Mouse (Mus musculus): ENCODE results near the gene Rb1.

The Rb1 gene

DNA sequence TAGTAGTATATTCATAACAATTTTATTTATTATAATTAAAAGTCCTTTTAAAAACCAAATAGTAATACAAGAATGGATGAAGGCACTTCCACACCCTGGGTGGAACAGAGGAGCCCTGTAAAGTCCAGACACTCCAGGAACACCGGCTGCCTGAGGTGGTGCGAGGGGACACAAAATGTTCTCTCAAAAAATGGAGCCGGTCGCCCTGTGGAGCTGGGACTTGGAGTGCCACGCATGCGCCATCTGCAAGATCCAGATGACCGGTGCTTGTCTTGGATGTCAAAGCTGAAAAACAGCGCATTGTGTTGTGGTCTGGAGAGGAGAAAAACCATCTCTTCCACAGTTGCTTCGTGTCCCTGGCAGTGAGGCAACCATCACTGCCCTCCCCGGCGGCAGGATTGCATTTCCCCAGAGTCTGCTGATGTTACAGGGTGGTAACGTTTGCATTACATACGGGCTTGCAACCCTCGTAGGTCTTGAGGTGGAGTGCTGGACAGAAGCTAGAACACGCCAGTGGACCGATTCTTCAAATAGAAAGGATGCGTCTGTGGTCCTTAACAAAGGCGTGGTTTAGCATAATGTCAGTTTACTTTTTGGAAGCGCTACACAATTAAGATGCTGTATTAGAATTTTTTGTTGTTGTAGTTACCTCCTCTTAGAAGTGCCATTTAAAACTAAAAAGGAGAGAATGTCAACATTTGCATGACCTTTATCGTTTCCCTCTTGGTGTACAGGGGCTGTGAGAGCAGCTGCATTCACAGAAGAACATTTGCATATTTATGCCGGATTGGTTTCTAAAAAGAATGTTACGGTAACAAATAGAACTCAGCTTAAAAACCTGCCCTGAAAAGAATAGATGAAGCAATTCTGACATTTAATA is 9.5 kb upstream of the Rb1 start:
- no peak for DNase-seq

DNA sequence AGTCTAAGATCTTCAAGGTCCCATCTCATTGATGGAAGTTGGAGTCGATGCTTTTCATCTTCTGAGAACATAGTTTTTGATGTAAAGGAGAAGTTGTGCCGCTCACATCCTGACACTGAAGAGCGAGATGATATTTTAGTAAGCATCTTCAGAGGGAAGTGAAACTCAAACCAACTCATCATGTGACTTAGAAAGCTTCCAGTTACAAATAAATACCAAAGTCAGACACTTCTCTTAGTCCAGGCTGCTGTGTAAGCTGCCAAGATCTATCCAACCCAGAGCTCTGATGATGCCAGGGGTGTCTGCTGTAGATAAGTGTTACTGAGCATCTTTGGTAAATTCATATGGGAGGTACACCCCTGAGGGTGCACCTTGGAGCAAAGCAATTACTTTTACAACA is 8.3 kb upstream of the Rb1 start:
- no peak for DNase-seq

DNA sequence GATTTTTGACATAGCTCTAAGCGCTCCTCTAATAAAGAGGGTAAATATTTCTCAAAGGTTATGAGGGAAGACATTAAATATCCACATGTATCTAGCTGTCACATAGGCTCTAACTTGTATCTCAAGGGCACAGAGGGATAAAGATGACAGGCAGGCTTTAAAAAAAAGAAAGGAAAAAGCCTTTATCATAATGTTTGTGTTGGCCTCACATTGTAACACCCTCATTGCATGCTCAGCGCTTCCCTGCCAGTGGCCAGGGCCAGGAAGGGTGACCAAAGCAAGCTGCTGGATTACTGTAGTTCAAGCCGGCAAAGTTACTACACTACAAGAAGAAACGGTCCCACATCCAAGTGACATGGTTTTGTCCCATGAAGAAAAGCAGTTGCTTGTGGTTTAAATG is 5.8 kb upstream of the Rb1 start:
- no peak for DNase-seq

DNA sequence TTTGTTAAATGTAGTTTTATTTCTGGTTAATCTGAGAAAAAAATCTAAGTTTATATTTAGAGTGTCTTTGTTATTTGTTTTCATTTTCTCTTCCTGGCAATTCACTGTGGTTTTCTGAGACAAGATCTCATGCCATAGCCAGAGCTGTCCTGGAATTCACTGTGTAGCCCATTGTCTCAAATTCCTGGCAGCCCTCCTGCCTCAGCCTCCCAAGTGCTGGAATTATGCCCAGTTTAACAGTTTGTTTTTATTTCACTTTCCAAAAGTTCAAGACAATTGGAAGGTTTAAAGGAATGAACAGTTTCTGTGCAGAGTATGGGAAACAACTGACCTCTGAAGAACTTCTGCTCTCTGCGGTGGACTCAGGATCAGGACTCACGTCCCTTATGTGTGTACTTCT is 4.2 kb upstream of the Rb1 start:
- DNase-seq = no peak

DNA sequence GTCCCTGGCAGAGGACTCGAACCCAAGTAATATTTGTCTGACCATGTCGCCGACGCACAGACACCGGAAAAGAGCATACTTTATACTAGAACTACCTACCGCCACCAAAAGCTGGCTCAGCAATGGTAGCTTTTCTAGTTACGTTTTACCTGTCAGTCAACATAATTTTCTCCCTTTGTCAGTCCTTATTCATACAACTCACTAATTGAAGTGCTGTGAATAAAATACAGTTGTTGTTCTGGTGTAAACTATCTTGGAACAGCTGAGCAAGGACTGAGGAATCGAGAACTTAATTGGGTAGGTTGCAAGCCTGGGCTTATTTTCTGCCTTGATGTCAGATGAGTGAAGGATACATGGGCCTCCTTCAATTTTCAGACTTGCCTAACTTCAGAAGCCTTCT is 889 bp upstream of the Rb1 start:
- DNase-seq = no peak

DNA sequence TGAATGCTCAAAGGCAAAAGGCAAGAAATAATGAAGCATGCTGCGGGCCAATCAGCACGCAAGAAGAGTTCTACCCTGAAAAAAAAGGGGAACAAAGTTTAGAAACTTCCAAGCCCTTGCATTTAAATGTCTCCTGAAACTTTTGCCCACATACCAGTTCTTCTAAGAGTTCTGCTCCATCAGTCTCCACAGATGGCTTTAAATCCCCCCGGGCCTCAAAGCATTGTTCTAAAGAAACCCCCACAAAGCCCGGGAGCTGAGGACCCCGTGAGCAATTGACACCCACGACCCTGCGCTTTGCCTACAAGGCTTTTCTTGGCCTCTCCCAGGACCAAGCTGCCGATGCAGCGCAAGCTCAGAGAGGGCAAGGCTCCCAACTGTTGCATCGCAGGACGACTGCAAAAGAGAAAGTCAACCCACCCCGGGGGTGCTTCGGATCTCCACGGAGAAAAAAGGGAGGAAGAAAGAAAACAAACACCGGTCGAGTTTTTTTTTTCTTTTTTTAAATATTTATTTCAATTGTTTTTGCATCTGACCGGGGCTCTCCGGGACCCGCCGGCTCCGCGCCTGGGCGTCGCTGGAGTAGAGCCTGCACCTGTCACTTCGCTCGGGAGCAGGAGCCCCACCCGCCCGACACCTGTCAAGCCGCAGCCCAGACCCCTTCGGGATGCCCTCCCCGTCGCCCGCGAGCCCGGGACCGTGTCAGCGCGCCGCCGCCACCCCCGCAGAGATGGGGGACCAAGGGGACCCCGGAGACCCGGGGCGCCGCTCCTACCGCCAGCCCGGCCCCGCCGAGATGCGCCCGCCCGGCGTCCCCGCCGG is 777 bp downstream of the Rb1 start:
- DNase-seq = peak; percentile 61 to 65

DNA sequence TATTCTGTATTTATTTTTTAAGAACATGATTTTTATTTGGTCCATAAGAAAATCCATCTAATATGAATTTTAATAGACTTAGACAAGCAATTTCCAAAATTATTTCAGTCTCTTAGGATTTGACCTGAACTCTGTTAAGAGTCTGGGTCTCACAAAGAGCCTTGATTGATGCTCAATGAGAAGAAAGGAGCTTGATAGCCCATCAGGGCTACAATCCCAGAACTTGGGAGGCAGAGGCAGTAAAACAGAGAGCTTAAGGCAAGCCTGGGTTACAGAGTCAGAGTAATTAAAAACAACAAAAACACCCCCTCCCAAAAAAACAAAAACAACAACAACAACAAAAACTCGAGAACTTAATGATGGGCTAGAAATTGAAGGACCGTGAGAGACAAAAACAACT is 1.7 kb downstream of the Rb1 start:
- no peak for DNase-seq

DNA sequence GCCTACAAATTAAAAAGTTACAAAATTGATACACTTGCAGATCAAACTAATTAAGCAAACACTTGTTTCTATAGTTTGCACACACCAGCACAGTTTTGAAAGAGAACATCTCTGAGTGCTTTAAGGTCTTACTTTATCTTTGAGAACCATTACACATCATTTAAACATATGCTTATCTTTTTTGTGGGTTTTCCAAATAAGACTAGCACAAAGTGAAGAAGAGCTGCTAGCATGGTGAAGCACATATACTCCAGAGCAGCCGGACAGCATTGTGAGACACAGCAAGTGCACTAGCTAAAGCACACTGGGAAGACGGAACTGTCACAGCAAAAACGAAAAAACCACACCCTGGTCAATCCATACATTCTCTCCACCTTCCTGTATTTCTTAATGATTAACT is 3.5 kb downstream of the Rb1 start:
- DNase-seq = no peak

DNA sequence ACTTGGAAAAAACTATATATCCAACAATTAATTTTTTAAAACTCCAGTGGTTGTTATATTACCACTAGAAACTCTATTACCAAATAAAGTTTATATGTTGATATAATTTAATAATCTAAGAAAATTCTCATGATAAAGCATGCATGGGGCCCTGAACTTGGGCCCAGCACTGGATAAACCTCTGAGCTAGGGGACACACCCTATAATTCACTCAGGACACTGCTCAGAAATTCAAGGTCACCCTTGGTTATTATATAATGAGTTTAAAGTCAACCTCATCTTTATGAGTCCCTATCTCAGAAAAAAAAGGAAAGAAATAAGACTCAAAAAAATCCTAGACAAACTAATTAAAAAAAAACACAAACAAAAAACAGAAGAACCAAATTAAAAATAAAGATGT is 8.7 kb downstream of the Rb1 start:
- no peak for DNase-seq

DNA sequence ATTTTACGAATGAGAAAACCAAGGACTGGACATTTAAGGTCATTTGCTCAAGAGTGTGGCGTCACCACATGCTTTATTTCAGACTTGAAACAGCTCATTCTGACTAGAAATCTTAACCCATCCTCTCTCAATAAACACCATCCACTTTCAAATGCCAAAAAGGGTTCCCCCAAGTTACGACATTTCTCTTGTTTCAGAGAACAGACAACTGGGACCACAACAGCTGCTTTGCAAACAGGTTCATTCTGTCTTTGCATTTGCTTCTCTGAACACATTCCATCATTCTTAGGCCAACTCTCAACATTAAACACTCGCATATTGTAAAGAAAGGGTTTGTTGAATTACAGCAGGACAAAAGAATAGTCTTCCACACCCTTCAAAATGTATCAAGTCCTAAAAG is 11.8 kb downstream of the Rb1 start:
- DNase-seq = no peak

DNA sequence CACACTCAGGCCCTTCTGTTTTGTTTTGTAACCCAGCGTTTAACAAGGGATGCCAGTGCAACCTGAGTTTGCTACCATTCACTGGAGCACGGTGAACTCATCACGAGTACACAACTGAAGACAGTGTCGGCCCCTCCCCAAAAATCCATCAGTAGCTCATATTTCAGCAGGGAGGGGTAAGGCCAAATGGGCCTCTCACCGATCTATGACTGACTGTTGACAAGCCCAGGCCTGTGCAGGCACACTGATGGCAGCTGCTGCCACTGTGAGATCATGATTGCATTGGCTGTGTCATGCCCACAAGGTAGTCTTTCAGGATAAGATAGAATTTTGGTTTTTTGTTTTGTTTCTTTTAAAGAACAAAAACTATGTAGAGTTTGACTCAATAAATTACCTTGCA is 12.2 kb downstream of the Rb1 start:
- DNase-seq = no peak

DNA sequence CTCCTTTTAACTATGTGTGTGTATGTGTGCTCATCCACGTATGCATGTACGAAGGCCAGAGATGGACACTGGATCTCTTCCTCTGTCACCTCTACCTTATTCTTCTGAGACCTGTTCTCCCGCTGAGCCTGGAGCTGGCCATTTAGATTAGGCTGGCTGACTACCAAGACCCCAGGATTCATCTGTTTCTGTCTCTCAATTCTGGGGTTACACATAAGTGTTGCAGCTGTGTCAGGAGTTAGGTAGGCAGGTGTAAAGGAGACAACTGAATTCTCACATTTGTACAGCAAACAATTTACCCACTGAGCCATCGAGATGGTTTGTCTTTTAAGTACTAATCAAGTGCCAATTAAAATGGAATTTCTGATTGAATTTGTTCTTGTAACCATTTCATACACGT is 12.7 kb downstream of the Rb1 start:
- no peak for DNase-seq

DNA sequence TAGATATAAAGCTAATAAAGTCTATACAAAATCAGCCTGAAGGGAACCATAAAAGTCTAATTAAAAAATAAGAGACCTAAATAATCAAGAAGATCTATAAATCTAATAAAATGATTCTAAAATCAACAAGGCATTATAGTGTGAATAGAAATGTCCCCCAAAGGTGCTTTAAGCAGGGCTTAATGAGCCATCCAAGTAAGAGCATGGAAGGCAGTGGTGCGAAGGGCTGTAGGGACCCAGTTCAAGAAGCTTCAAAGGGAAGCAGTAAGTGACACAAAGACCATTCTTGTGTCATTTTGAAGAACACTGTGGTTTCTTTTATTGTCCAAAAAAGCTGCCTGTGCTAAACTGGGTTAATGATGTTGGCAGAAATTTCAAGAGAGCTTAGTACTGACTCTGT is 18.1 kb downstream of the Rb1 start:
- DNase-seq = no peak

DNA sequence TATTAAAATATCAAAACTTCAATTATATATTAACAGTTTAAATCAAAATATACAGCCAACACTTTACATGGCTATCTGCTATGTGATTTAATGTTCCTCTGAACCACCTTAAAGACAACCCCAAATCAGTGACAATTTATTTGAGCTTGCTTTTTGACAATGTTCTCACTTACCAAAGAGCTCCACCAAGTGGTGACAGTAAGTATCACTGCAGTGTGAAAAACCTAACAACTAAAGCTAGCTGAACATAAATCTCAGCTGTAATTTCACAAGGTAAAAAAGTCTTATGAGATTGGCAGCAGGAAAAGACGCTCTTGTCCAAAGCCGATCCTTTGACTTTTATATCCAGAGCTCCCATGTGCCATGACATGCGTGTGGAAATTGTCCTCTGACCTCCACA is 22.4 kb downstream of the Rb1 start:
- DNase-seq = peak in 1 of 2 experiments; percentile 25

DNA sequence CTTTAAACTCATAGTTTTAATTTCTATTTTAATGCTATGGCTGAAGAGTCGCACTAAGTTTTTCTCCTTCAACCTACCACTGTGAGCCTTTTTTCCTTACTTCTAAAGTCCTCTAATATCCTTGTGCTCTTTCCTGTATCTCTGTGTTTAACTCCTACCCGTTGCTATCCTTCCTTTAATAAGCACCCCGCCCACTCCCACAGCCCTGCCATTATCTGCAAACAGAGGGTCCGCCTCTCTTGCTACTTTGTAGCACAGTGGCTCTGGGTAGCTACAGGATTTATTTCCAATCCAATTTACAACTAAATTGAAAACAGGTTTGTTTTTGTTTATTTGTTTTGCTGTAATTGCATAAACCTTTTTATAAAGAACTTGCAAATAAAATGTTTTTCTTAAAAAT is 23.8 kb downstream of the Rb1 start:
- DNase-seq = no peak

DNA sequence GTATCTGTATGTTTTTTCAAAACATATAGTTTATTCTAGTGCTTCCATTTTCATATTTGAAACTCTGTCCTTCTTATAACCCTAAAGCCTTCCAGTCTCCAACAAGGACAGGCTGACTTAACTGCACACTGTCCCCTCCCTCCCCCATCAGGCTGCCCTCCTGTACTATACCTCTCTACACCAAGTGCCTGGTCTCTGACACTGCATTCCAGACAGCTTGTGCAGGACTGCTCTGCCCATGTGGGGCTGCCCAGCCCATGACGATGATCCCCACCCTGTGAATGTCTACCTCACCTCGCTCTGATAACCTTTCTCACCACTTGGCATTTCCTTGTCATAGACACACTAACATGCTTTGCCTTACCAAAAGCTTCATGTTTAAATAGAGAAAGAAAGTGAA is 30.1 kb downstream of the Rb1 start:
- DNase-seq = no peak

DNA sequence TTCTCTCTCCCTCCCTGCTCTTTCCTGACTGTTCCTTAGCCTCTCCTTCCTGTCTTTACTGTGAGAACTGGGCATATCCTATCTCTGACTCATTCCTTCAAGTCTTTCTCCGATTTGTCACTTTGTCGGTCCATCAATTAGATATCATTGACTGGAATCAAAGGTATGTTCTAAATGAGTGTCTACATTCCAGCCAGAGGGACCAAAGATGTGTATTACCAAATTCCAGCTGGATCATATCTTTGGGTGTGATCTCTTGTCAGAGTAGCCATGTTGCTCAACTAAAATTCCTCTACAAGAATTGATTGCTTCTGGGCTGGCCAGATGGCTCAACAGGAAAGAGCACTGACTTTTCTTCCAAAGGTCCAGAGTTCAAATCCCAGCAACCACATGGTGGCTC is 32.0 kb downstream of the Rb1 start:
- DNase-seq = no peak

DNA sequence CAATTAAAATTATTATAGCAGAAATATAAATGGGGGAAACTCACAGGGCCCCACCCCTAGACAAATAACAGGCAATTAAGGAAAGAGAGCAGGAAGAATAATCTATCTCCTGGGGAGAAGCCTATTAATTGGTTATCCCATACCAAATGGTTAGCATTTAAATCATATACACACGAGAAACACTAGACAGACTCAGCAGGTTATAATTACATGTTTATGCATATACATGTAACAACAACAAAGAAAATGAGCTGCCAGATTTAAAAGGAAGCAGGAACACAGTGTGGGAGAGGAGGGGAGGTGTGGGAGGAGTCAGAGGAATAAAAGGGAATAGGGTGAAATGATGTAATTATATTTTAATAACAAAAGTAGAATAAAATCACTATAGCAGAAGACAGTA is 33.2 kb downstream of the Rb1 start:
- no peak for DNase-seq

DNA sequence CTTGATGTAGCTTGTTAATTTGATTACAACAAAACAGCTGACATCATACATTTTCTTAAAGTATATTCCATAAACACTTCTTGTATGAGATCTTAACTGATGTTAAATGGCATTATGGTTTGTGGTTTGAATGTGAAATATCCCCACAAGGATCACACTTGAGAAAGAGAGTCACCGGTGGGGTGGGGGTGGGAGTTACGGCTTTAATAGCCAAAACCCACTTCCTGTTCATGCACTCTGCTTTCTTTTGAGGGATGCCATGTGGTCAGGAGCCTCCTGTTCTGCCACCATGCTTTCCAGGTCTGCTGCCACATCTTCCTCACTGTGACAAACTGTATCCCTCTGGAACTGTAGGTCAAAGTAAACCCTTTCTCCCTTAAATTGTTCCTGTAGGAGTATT is 35.7 kb downstream of the Rb1 start:
- no peak for DNase-seq

DNA sequence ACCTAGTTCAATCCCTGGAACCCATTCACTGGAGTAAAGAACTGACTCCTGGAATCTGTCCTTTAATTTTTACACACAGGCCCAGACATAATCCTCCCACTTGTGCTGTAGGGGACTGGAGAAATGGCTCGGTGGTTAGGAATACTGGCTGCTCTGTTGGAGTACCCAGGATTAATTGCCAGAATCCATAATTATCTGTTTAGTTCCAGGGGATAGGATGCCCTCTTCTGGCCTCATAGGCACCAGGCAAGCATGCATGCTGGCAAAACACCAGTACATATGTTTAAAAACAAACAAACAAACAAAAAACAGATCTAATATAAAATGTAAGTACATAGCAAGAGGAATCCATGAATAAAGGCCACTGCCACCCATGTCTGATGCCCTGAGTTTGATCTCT is 44.6 kb downstream of the Rb1 start:
- no peak for DNase-seq

DNA sequence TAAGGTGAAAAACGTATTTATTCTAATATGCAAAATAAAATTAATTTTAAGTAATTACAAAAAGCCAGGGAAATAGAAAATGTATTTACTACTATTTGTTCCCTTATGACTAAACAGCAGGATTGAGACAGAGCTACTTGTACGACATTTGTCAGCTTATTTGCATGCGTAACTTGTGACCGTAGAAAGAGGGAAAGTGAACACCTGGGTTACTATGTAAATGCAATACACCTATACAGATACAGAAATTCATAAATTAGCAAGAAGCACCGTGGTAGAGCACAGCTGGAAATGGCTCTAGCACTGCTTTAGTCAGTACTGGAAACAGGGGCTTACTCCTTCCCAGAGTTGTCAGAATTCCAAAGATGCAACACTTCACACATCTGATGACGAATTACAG is 46.5 kb downstream of the Rb1 start:
- no peak for DNase-seq

DNA sequence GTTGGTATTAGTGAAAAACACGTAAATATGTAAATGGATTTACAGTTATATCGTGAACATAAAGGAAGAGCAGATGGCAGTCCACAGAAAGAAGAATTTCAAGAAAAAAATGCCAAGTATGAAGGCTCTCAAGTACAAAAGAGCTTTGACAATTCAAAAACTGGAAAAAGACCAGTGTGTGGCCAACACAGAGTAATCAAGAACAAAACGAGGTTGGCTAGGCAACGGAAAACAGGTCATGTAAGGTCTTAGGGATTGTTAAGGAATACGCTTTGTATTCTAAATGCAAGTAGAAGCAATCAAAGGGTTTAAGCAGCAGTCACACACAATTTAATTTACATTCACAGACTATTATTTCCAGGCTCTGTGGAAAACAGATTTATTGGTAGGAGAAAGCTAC is 53.8 kb downstream of the Rb1 start:
- DNase-seq = no peak

DNA sequence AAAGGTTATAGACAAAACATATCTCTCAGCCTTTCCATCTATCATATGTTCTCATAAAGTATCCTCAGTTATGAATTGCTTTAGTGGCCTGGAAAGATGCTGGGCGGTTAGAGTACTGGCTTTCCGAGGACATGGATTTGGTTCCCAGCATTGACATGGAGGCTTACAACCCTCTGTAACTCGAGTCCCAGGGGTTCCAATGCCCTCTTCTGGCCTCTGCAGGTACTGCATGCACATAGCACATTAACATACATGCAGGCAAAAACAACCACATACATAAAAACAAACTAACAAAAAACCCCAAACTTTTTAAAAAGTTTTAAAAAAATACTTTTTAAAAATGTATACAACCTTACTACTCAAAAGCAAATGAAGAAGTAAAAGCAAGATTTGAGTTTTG is 59.5 kb downstream of the Rb1 start:
- DNase-seq = peak in 1 of 2 experiments; percentile 27

DNA sequence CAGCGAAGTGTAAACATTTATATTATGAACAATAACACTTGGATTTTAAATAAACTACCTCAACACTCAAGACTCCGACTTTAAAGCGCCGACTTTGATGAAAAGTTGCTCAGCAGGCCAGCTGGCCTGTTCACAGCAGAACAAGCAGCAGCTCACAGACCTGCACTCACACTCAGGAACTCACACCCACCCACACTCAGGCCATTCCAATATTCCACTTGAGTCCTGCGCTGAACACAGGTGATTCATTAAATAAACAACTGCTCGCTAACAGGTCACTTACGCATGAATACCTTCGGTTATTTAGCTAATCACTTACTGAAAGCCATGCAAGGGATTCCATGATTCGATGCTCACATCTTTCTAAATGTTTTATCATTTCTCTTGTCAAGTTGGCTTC is 63.4 kb downstream of the Rb1 start:
- DNase-seq = no peak
